Mouse (Mus musculus) intestine, embryonic 16.5 days (tissue): ENCODE results near the gene Fam184b. TPM values are rescaled to one million over a fixed set of nuclear protein-coding genes. Genes with fewer than 3 reads are reported as not detected.
A peak's percentile ranks its signal among the peaks of the same experiment; 100 is the strongest.
"Not testable (repeated sequence)": the region's sequence is repeated elsewhere in the genome, so short reads cannot be mapped to it uniquely, and the experiment has no call there.

ENCODE experiments used
- ATAC-seq: fragments of 200-750 bp; cut with Nextera tagmentation; 2 replicates; pipeline ENCODE4 v1.8.0; 2017; ENCODE audit warnings: moderate TSS enrichment, moderate library complexity
- H3K27ac ChIP-seq: fragments of 300-500 bp; sonication (generic); 2 replicates; pipeline ENCODE4 v1.5.1; 2014; ENCODE audit warnings: mild to moderate bottlenecking, low read length
- H3K27me3 ChIP-seq: fragments of 300-500 bp; sonication (generic); replicated peaks from 2 replicates; pipeline ENCODE4 v1.6.1; 2014; ENCODE audit warnings: low read length, control low read depth, mixed read lengths; ENCODE audit not compliant: control insufficient read depth, insufficient read depth
- H3K36me3 ChIP-seq: fragments of 300-500 bp; sonication (generic); 2 replicates; pipeline ENCODE4 v1.6.1; 2014; ENCODE audit warnings: low read length, control low read depth; ENCODE audit not compliant: control insufficient read depth, insufficient read depth
- H3K4me1 ChIP-seq: fragments of 300-500 bp; sonication (generic); 2 replicates; pipeline ENCODE4 v1.6.1; 2014; ENCODE audit warnings: low read length, control low read depth, mixed read lengths; ENCODE audit not compliant: control insufficient read depth, insufficient read depth
- H3K4me2 ChIP-seq: fragments of 300-500 bp; sonication (generic); 2 replicates; pipeline ENCODE4 v1.6.1; 2014; ENCODE audit warnings: low read depth, low read length, control low read depth
- H3K4me3 ChIP-seq: fragments of 300-500 bp; sonication (generic); 2 replicates; pipeline ENCODE4 v1.5.1; 2014; ENCODE audit warnings: mild to moderate bottlenecking, low read length
- H3K9ac ChIP-seq: fragments of 300-500 bp; sonication (generic); 2 replicates; pipeline ENCODE4 v1.6.1; 2014; ENCODE audit warnings: low read depth, low read length
- H3K9me3 ChIP-seq: fragments of 300-500 bp; sonication (generic); 2 replicates; pipeline ENCODE4 v1.6.1; 2016; ENCODE audit warnings: low read length, control low read depth; ENCODE audit not compliant: control insufficient read depth
- WGBS: fragments of 180-500 bp; shearing (Covaris S2); extraction: QIAGEN DNeasy Blood & Tissue Kit; methylation state at CpG from one replicate; pipeline ENCODE4 v1.1.7; 2014; 5-methylcytosine and 5-hydroxymethylcytosine counted together
- polyA plus RNA-seq: library from polyadenylated mRNA; unstranded; fragments of >200 nt; fragmentation: Nextera tagmentation; extraction: Ambion mirVana; gene quantifications from 2 replicates; pipeline ENCODE4 v1.2.1, GENCODE M21; 2015

The Fam184b gene
- polyA plus RNA-seq, 1 experiment from 2014 or later, result 2.9 TPM

DNA sequence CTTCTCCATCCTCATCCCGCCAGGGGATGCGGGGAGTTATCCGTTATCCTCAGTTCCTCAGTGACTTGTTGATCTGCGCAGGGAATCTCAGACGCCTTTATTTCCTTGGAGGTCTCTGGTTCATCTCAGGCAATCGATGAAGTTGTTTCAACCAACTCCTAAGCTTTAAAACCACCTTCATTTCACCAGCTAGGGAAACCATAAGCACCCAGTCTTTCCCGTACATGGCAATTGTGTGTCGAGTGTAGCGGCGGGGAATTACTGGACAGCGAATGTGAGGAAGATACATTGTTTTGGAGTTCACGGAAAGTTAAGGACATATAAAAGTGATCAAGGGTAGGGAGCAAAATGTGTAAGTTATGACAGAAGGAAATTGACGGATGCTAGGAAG lies 30.9 kb upstream of the Fam184b start:
- no peaks in the 10 kb centered on the region for H3K9me3 ChIP-seq
- WGBS, result under 1% methylated on average over 13 of the region's 13 CpGs
- no peaks in the 10 kb centered on the region for H3K27me3 ChIP-seq
- peak overlapping the region; percentile 45 for H3K4me2 ChIP-seq
- peaks cover 6% of the 10 kb centered on the region for H3K4me1 ChIP-seq
- H3K27ac ChIP-seq, result peak overlapping the region; percentile 85
- ATAC-seq, result no peak
- H3K4me3 ChIP-seq, result peak overlapping the region; percentile 79
- no peaks in the 10 kb centered on the region for H3K36me3 ChIP-seq
- H3K9ac ChIP-seq, result peak overlapping the region; percentile 82

DNA sequence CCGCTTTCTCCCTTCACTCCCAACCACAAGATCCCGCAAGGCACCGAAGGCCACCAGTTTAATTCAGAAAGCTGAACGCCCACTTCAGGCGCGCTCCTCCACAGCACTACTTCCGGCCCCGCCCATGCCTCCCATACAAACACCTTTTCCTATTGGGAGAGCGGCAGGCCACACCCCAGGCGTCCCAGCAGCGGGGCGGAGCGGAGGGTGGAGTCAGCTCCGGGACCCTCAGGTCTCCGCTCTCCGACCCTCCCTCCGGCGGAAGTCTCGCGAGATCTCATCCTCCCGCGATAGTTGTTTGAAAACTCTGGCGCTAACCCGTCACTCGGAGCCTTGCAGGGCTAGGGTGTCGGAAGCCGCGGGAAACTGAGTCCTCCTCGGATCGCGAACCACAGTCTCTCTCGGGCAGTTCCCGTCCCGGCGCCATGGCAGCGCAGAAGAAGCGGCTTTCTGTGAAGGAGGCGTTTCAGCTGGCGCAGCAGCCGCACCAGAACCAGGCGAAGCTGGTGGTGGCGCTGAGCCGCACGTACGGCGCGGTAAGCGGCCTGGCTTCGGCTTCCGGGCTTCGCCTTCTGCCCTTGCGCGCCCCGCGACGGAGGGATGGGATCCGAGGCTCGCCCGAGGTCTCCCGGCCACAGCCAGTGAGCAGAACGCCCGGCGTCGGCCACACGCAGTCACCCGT lies 30.3 kb upstream of the Fam184b start, which contains the start of gene Ncapg:
Gene Ncapg, plus strand, starts transcription at position 322 of the 682 bp plus-strand sequence.
- peak within 1 kb of the TSS; percentile 82 for H3K9ac ChIP-seq
- no peaks in the 10 kb centered on the region for H3K9me3 ChIP-seq
- H3K4me2 ChIP-seq, result peak within 1 kb of the TSS; percentile 66
- no peaks in the 10 kb centered on the region for H3K36me3 ChIP-seq
- peaks cover 6% of the 10 kb centered on the region for H3K4me1 ChIP-seq
- ATAC-seq, result peak; percentile 100
- no peaks in the 10 kb centered on the region for H3K27me3 ChIP-seq
- WGBS, result under 1% methylated on average over 66 of the region's 66 CpGs
- H3K4me3 ChIP-seq, result peak within 1 kb of the TSS; percentile 79
- H3K27ac ChIP-seq, result peak within 1 kb of the TSS; percentile 85

DNA sequence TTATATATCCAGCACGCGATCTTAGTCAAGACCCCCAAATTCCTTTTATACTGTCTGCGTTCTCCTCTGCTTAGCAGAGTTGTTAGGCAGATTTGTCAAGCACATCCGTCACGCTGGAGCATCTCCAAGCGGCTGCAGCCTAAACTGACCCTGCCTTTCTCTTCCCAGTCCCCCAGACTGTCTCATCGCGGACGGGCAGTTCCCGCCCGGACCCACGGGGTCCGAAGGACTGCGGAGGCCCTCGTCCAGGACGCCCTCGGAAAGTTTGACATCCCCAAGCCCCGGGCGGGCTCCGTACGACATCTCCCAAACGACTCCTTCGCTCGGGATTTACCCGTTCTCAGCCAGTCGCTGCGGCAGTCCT lies 29.8 kb upstream of the Fam184b start:
- ATAC-seq, result peak; percentile 74
- Histone ChIP-seq H3K36me3 (no peaks in the 10 kb centered on the region), H3K27me3 (no peaks in the 10 kb centered on the region), H3K27ac (peak overlapping the region; percentile 81), H3K4me1 (peaks cover 6% of the 10 kb centered on the region), H3K4me2 (peak overlapping the region; percentile 66), H3K9me3 (no peaks in the 10 kb centered on the region), H3K9ac (peak overlapping the region; percentile 68), H3K4me3 (peak overlapping the region; percentile 79)
- WGBS, result under 1% methylated on average over 27 of the region's 27 CpGs

DNA sequence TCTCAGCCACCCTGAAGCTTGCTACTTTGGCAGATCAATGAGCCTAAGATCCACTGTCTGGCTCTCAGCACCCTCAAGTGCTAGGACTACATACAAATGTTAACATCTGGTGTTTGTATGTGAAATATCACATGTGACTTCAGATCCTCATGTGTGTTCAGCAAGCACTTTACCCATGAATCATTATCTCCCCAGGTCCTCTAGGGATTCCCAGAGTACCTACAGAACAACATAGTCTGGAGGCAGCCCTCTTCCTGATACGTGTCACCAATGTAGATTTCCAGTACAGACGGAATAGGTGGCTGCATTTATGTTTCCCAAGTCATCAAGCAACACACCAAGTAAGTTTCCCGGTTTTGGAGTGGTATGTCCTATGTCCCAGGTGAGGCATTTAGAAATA lies 29.4 kb upstream of the Fam184b start:
- H3K27me3 ChIP-seq, result no peaks in the 10 kb centered on the region
- H3K36me3 ChIP-seq, result no peaks in the 10 kb centered on the region
- H3K9me3 ChIP-seq, result no peaks in the 10 kb centered on the region
- ATAC-seq, result peak; percentile 29
- peak overlapping the region; percentile 81 for H3K27ac ChIP-seq
- peaks cover 6% of the 10 kb centered on the region for H3K4me1 ChIP-seq
- peak overlapping the region; percentile 68 for H3K9ac ChIP-seq
- H3K4me2 ChIP-seq, result peak overlapping the region; percentile 66
- under 1% methylated on average over 3 of the region's 3 CpGs for WGBS
- peak overlapping the region; percentile 79 for H3K4me3 ChIP-seq

DNA sequence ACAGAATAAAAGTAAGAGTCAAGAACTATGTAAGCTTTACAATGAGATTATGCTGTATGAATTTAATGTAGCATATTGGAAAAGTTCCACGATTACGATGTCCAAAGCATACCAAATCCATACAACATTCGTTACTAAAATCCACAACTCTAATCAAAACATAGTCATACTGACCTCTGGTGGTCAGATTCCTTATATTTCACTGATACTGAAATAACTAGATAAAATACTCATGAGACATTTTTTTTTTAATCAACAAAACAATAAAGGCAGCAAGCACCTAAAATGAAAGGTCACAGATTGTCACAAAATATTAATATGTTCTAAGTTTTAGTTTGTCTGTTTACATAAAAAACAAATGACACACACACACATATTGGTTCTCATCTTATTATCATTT lies 28.9 kb upstream of the Fam184b start:
- no peak overlapping the region for H3K9ac ChIP-seq
- H3K27ac ChIP-seq, result no peak overlapping the region
- peaks cover 6% of the 10 kb centered on the region for H3K4me1 ChIP-seq
- no peak overlapping the region for H3K4me3 ChIP-seq
- no peaks in the 10 kb centered on the region for H3K9me3 ChIP-seq
- no peaks in the 10 kb centered on the region for H3K36me3 ChIP-seq
- H3K4me2 ChIP-seq, result peak overlapping the region; percentile 66; the same call in 1 of the 2 replicates
- no peaks in the 10 kb centered on the region for H3K27me3 ChIP-seq
- 16% methylated on average over 3 of the region's 3 CpGs for whole genome bisulfite sequencing
- ATAC-seq, result no peak

DNA sequence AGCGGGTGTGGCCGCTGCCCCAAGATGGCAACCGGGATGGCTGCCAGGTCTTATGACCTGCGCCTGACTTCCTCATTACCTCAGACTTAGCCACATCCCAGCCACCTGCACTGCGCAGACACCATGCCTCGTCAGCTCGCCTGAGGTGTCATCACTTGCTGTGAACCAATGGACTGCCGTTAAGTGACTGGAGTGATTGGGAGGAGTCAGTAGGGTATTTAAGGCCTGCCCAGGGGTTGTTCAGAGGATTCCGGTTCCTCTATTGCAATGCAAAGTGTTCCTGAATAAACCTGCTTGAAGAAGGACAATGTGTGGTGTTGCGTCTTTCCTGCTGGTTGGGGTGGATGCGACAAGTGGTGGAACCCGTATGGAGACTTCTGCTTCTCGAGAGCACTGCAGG lies 19.0 kb upstream of the Fam184b start:
- not testable (repeated sequence) for H3K36me3 ChIP-seq, ATAC-seq, H3K27ac ChIP-seq, H3K9me3 ChIP-seq, H3K4me1 ChIP-seq, H3K9ac ChIP-seq, H3K4me2 ChIP-seq, H3K4me3 ChIP-seq, H3K27me3 ChIP-seq
- WGBS, result 95% methylated on average over 13 of the region's 13 CpGs

DNA sequence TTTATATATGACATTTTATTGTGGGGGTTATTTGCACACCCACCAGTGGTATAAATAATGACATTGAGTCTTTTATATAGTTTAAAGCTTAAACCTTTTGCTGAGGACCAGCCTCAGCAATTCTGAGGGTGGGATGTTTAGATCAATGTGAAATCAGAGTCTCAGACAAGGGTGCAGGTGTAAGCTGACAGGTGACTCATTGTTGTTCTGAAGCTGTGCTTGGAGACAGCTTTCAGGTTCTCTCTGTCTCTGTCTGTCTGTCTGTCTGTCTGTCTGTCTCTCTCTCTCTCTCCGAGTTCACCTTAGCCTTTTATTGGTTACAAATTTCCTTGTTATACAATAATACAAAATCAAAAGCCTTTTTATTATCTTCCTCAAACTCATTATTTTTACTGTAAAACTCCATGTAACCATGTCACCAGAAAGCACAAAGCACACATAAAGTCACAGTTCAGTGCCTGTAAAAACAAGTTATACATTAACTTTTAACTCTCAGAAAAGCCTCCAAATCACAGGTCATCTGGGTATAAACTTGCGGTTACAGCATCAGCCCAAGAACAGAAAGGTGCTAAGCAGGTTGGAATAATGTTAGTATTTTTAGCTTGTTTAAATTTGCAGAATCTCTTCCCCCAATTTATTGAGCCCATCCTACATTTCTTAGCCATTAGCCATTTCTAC lies 11.8 kb upstream of the Fam184b start:
- H3K4me3 ChIP-seq, result no peak overlapping the region
- peak; percentile 90 for ATAC-seq
- no peaks in the 10 kb centered on the region for H3K9me3 ChIP-seq
- no peak overlapping the region for H3K9ac ChIP-seq
- H3K27ac ChIP-seq, result no peak overlapping the region
- WGBS, result 74% methylated on average over 2 of the region's 2 CpGs
- H3K4me2 ChIP-seq, result no peak overlapping the region
- no peaks in the 10 kb centered on the region for H3K27me3 ChIP-seq
- no peaks in the 10 kb centered on the region for H3K4me1 ChIP-seq
- no peaks in the 10 kb centered on the region for H3K36me3 ChIP-seq

DNA sequence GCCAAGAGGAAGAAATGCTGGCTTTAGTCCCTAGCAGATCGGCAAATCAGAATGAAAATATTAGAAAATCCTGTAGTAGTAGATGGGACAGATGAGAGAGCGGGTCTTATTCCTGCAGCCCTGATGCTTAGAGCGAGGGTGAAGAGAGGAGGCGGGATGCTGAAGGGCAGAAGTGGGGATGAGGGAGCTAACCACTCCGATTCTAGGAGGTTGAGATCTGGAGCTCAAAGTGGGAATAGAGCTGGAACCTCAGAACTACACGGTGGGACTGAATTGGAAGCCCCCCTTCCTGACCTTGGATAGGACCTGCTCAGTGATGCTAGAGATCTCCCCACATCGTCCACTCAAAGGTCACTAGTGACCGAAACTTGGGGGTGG lies 290 bp upstream of the Fam184b start:
- ATAC-seq, result peak; percentile 38; the same call in 1 of the 2 replicates
- WGBS, result 2% methylated on average over 8 of the region's 8 CpGs
- H3K36me3 ChIP-seq, result no peaks in the 10 kb centered on the region
- peak overlapping the region; percentile 98 for H3K4me2 ChIP-seq
- no peaks in the 10 kb centered on the region for H3K9me3 ChIP-seq
- H3K27ac ChIP-seq, result no peak overlapping the region
- no peaks in the 10 kb centered on the region for H3K27me3 ChIP-seq
- H3K4me3 ChIP-seq, result peak overlapping the region; percentile 64
- H3K4me1 ChIP-seq, result peaks cover 7% of the 10 kb centered on the region; the same call in 1 of the 2 replicates
- H3K9ac ChIP-seq, result peak overlapping the region; percentile 70

DNA sequence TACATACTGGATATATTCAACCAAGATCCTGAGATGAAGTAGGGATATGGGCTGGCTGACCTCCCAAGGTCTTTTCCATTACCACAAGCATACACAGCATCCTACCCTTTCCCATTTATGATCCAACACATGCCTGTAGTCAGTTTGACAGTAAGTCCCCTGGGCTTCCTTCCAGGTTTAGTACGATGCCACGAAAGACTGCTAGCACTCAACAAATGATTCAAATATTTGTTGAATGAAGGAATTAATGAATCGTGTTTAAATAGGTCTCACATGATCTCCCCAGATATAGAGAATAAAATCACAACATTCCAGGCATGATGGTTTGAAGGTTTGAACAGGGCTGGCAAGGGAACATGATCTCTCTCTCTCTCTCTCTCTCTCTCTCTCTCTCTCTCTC lies 1.0 kb downstream of the Fam184b start:
- peaks cover 7% of the 10 kb centered on the region; the same call in 1 of the 2 replicates for H3K4me1 ChIP-seq
- H3K9me3 ChIP-seq, result no peaks in the 10 kb centered on the region
- no peak overlapping the region for H3K9ac ChIP-seq
- H3K27me3 ChIP-seq, result no peaks in the 10 kb centered on the region
- H3K36me3 ChIP-seq, result no peaks in the 10 kb centered on the region
- no peak for ATAC-seq
- no peak overlapping the region for H3K27ac ChIP-seq
- 36% methylated on average over 3 of the region's 3 CpGs for WGBS
- H3K4me3 ChIP-seq, result no peak overlapping the region; the same call in 1 of the 2 replicates
- peak overlapping the region; percentile 98; the same call in 1 of the 2 replicates for H3K4me2 ChIP-seq
